Mouse (Mus musculus) gastrocnemius, postnatal 36 days (tissue): ENCODE measurements around the gene Filip1. TPM values are rescaled to one million over a fixed set of nuclear protein-coding genes. Genes with fewer than 3 reads are reported as not detected.

Experiments used
- DNase-seq, 2 experiments: peaks; one replicate each; pipeline ENCODE4 v3.0.0; 2022
- intact Hi-C: fragments of 180-260 bp; cut with DNase I; formaldehyde crosslinking; loops from one replicate; pipeline ENCODE4 v1.15.1; 2025
- total RNA-seq, 2 experiments: library from RNA; stranded (reverse); gene quantifications; 2 replicates each; pipeline ENCODE4 v1.2.3; 2021

Filip1 gene
- total RNA-seq, 2 experiments from 2014 or later: 78.1 to 103 TPM

- DNase-seq: peak; percentile 30 to 47
- intact Hi-C loops: no loop called here
Measured at GRCm38 (mm10) chr9:79951984-79952383, 60.7 kb downstream of the Filip1 start.

GRCm38 (mm10) chr9:79951339-79951738, 61.3 kb downstream of the Filip1 start:
- DNase-seq: no peak
- intact Hi-C loops: no loop called here

- no peak for DNase-seq
- intact Hi-C loops: no loop called here
Measured at GRCm38 (mm10) chr9:79950666-79951065, 62.0 kb downstream of the Filip1 start.

GRCm38 (mm10) chr9:79950038-79950437, 62.6 kb downstream of the Filip1 start:
- intact Hi-C loops: no loop called here
- DNase-seq: no peak

- DNase-seq: no peak
Measured at GRCm38 (mm10) chr9:79948376-79948775, 64.3 kb downstream of the Filip1 start.

GRCm38 (mm10) chr9:79947973-79948372, 64.7 kb downstream of the Filip1 start:
- no peak for DNase-seq
- intact Hi-C loops: no loop called here

More at GRCm38 (mm10) chr9:79948376-79948775, 64.3 kb downstream of the Filip1 start:
- intact Hi-C loops: no loop called here

- intact Hi-C loops: no loop called here
- DNase-seq: no peak
Measured at GRCm38 (mm10) chr9:79947414-79947813, 65.2 kb downstream of the Filip1 start.

GRCm38 (mm10) chr9:79944872-79945271, 67.8 kb downstream of the Filip1 start:
- DNase-seq: no peak
- intact Hi-C loops: no loop called here

GRCm38 (mm10) chr9:79943986-79944385, 68.7 kb downstream of the Filip1 start:
- no peak for DNase-seq
- intact Hi-C loops: no loop called here

GRCm38 (mm10) chr9:79938416-79939206, 74.0 kb downstream of the Filip1 start:
- intact Hi-C loops: no loop called here

GRCm38 (mm10) chr9:79937570-79937969, 75.1 kb downstream of the Filip1 start:
- intact Hi-C loops: no loop called here
- DNase-seq: no peak

More at GRCm38 (mm10) chr9:79938416-79939206, 74.0 kb downstream of the Filip1 start:
- DNase-seq: no peak

GRCm38 (mm10) chr9:79932578-79932977, 80.1 kb downstream of the Filip1 start:
- DNase-seq: no peak

GRCm38 (mm10) chr9:79928092-79928491, 84.6 kb downstream of the Filip1 start:
- DNase-seq: no peak
- intact Hi-C loops: no loop called here

More at GRCm38 (mm10) chr9:79932578-79932977, 80.1 kb downstream of the Filip1 start:
- intact Hi-C loops: no loop called here

- intact Hi-C loops: no loop called here
- DNase-seq: no peak
Measured at GRCm38 (mm10) chr9:79927156-79927870, 85.3 kb downstream of the Filip1 start.

GRCm38 (mm10) chr9:79926464-79927155, 86.0 kb downstream of the Filip1 start:
- intact Hi-C loops: no loop called here
- peak in 1 of 2 experiments; percentile 28 for DNase-seq

- intact Hi-C loops: no loop called here
- no peak for DNase-seq
Measured at GRCm38 (mm10) chr9:79925950-79926349, 86.7 kb downstream of the Filip1 start.

- DNase-seq: no peak
- intact Hi-C loops: no loop called here
Measured at GRCm38 (mm10) chr9:79923262-79923661, 89.4 kb downstream of the Filip1 start.

GRCm38 (mm10) chr9:79922493-79922760, 90.2 kb downstream of the Filip1 start:
- no peak for DNase-seq
- intact Hi-C loops: no loop called here

- no peak for DNase-seq
- intact Hi-C loops: no loop called here
Measured at GRCm38 (mm10) chr9:79921701-79922492, 90.8 kb downstream of the Filip1 start.

- intact Hi-C loops: no loop called here
Measured at GRCm38 (mm10) chr9:79920540-79920933, 92.1 kb downstream of the Filip1 start.

More at GRCm38 (mm10) chr9:79920540-79920933, 92.1 kb downstream of the Filip1 start:
- no peak for DNase-seq
